Mouse (Mus musculus) lung, postnatal 14 days (tissue): ENCODE results near the gene Idh3b.

ENCODE experiments used
- DNase-seq: peaks from one replicate; pipeline ENCODE4 v3.0.0; 2021

The Idh3b gene

GRCm38 (mm10) chr2:130283854-130284654 lies at the start of gene Idh3b:
Gene Idh3b (minus strand): TSS chr2:130284547.
- peak; percentile 89 for DNase-seq

- no peak for DNase-seq
Observed at GRCm38 (mm10) chr2:130329502-130329901, 45.2 kb upstream of the Idh3b start.

GRCm38 (mm10) chr2:130327057-130327456 lies 42.7 kb upstream of the Idh3b start:
- DNase-seq: no peak

- no peak for DNase-seq
Observed at GRCm38 (mm10) chr2:130303014-130303413, 18.7 kb upstream of the Idh3b start.

GRCm38 (mm10) chr2:130297580-130297979 lies 13.2 kb upstream of the Idh3b start:
- DNase-seq: no peak

- DNase-seq: no peak
Observed at GRCm38 (mm10) chr2:130296134-130296745, 11.9 kb upstream of the Idh3b start.

- DNase-seq: peak; percentile 48
Observed at GRCm38 (mm10) chr2:130295331-130296133, 11.2 kb upstream of the Idh3b start.

- peak; percentile 58 for DNase-seq
Observed at GRCm38 (mm10) chr2:130294936-130295277, 10.6 kb upstream of the Idh3b start, which contains the start of gene Ebf4. Gene Ebf4 (plus strand): TSS chr2:130295169.

- no peak for DNase-seq
Observed at GRCm38 (mm10) chr2:130294218-130294935, 10.0 kb upstream of the Idh3b start.

GRCm38 (mm10) chr2:130293486-130293885 lies 9.1 kb upstream of the Idh3b start:
- no peak for DNase-seq

GRCm38 (mm10) chr2:130293009-130293408 lies 8.7 kb upstream of the Idh3b start:
- no peak for DNase-seq

- DNase-seq: peak; percentile 72
Observed at GRCm38 (mm10) chr2:130291434-130291833, 7.1 kb upstream of the Idh3b start.

- no peak for DNase-seq
Observed at GRCm38 (mm10) chr2:130289086-130289485, 4.7 kb upstream of the Idh3b start.

GRCm38 (mm10) chr2:130280818-130281217 lies 3.5 kb downstream of the Idh3b start:
- DNase-seq: no peak

- DNase-seq: no peak
Observed at GRCm38 (mm10) chr2:130280224-130280623, 4.1 kb downstream of the Idh3b start.

GRCm38 (mm10) chr2:130279600-130280091 lies 4.7 kb downstream of the Idh3b start:
- DNase-seq: no peak

- peak; percentile 44 for DNase-seq
Observed at GRCm38 (mm10) chr2:130275649-130276048, 8.7 kb downstream of the Idh3b start.

- no peak for DNase-seq
Observed at GRCm38 (mm10) chr2:130274862-130275261, 9.5 kb downstream of the Idh3b start.

GRCm38 (mm10) chr2:130274149-130274861 lies 10.0 kb downstream of the Idh3b start, which contains the start of gene Nop56:
Gene Nop56 (plus strand): TSS chr2:130274430.
- peak; percentile 99 for DNase-seq

- DNase-seq: no peak
Observed at GRCm38 (mm10) chr2:130273732-130274131, 10.6 kb downstream of the Idh3b start.

GRCm38 (mm10) chr2:130268074-130268473 lies 16.3 kb downstream of the Idh3b start:
- no peak for DNase-seq

- no peak for DNase-seq
Observed at GRCm38 (mm10) chr2:130265520-130265919, 18.8 kb downstream of the Idh3b start.
